Mouse (Mus musculus) intestine, embryonic 16.5 days (tissue): Measurements from ENCODE around the gene Olfr1354. TPM values are rescaled to one million over a fixed set of nuclear protein-coding genes. Genes with fewer than 3 reads are reported as not detected.
"Not testable (repeated sequence)": the region's sequence is repeated elsewhere in the genome, so short reads cannot be mapped to it uniquely, and the experiment has no call there.

Experiments
- ATAC-seq: fragments of 200-750 bp; cut with Nextera tagmentation; 2 replicates; pipeline ENCODE4 v1.8.0; 2017; ENCODE audit warnings: moderate TSS enrichment, moderate library complexity
- H3K27ac ChIP-seq: fragments of 300-500 bp; sonication (generic); 2 replicates; pipeline ENCODE4 v1.5.1; 2014; ENCODE audit warnings: mild to moderate bottlenecking, low read length
- H3K27me3 ChIP-seq: fragments of 300-500 bp; sonication (generic); replicated peaks from 2 replicates; pipeline ENCODE4 v1.6.1; 2014; ENCODE audit warnings: low read length, control low read depth, mixed read lengths; ENCODE audit not compliant: control insufficient read depth, insufficient read depth
- H3K36me3 ChIP-seq: fragments of 300-500 bp; sonication (generic); 2 replicates; pipeline ENCODE4 v1.6.1; 2014; ENCODE audit warnings: low read length, control low read depth; ENCODE audit not compliant: control insufficient read depth, insufficient read depth
- H3K4me1 ChIP-seq: fragments of 300-500 bp; sonication (generic); 2 replicates; pipeline ENCODE4 v1.6.1; 2014; ENCODE audit warnings: low read length, control low read depth, mixed read lengths; ENCODE audit not compliant: control insufficient read depth, insufficient read depth
- H3K4me2 ChIP-seq: fragments of 300-500 bp; sonication (generic); 2 replicates; pipeline ENCODE4 v1.6.1; 2014; ENCODE audit warnings: low read depth, low read length, control low read depth
- H3K4me3 ChIP-seq: fragments of 300-500 bp; sonication (generic); 2 replicates; pipeline ENCODE4 v1.5.1; 2014; ENCODE audit warnings: mild to moderate bottlenecking, low read length
- H3K9ac ChIP-seq: fragments of 300-500 bp; sonication (generic); 2 replicates; pipeline ENCODE4 v1.6.1; 2014; ENCODE audit warnings: low read depth, low read length
- H3K9me3 ChIP-seq: fragments of 300-500 bp; sonication (generic); 2 replicates; pipeline ENCODE4 v1.6.1; 2016; ENCODE audit warnings: low read length, control low read depth; ENCODE audit not compliant: control insufficient read depth
- WGBS: fragments of 180-500 bp; shearing (Covaris S2); extraction: QIAGEN DNeasy Blood & Tissue Kit; methylation state at CpG from one replicate; pipeline ENCODE4 v1.1.7; 2014; 5-methylcytosine and 5-hydroxymethylcytosine counted together
- polyA plus RNA-seq: library from polyadenylated mRNA; unstranded; fragments of >200 nt; fragmentation: Nextera tagmentation; extraction: Ambion mirVana; gene quantifications from 2 replicates; pipeline ENCODE4 v1.2.1, GENCODE M21; 2015

Olfr1354 gene
- polyA plus RNA-seq: not detected in 2 replicates

DNA sequence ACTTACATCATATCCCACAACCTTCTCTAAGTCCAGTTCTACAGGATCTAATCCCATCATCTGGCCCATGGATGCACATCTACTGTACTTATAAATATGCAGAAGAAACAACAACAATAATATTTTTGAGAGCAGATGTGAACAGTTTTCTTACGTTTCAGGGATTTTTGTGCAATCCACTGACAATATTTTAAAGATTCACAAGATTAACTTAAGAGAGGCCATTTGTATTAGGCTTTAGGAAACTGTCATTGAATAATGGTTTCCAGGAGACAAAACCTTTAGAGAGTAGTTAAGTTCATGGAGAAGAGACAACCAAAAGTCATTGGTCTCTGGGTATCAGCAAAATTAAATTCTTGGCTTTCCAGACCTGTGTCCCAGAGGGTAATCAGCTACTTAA lies at the start of gene Olfr1354:
Gene Olfr1354, plus strand, starts transcription at position 301 of the 400 bp plus-strand sequence.
- WGBS: 81% methylated on average over 1 of the region's 1 CpGs
- H3K4me3 ChIP-seq, H3K4me2 ChIP-seq, H3K36me3 ChIP-seq, H3K9me3 ChIP-seq, H3K4me1 ChIP-seq, H3K27ac ChIP-seq, H3K27me3 ChIP-seq, H3K9ac ChIP-seq, ATAC-seq: not testable (repeated sequence)

DNA sequence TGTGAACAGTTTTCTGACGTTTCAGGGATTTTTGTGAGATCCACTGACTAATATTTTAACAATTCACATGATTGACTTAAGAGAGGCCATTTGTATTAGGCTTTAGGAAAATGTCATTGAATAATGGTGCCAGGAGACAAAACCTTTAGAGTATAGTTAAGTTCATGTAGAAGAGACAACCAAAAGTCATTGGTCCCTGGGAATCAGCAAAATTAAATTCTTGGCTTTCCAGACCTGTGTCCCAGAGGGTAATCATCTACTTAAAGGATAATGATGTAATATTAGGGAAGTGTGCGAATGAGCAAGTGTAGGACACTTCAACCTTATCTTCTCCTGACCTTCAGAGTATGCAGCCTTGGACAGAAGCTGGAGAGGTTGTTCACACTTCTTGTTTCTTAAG lies 37.7 kb upstream of the Olfr1354 start, which contains the start of gene Olfr1355:
Gene Olfr1355, plus strand, starts transcription at position 301 of the 400 bp plus-strand sequence.
- Histone ChIP-seq H3K36me3 (no peaks in the 10 kb centered on the region), H3K27ac (no peak within 1 kb of the TSS), H3K9me3 (no peaks in the 10 kb centered on the region), H3K4me1 (no peaks in the 10 kb centered on the region), H3K4me3 (no peak within 1 kb of the TSS), H3K4me2 (no peak within 1 kb of the TSS), H3K27me3 (no peaks in the 10 kb centered on the region), H3K9ac (no peak within 1 kb of the TSS)
- 64% methylated on average over 2 of the region's 2 CpGs for WGBS
- no peak for ATAC-seq

DNA sequence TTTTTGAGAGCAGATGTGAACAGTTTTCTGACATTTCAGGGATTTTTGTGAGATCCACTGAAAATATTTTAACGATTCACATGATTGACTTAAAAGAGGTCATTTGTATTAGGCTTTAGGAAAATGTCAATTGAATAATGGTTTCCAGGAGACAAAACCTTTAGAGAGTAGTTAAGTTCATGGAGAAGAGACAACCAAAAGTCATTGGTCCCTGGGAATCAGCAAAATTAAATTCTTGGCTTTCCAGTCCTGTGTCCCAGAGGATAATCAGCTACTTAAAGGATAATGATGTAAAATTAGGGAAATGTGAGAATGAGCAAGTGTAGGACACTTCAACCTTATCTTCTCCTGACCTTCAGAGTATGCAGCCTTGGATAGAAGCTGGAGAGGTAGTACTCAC lies 37.4 kb downstream of the Olfr1354 start, which contains the start of gene Olfr8:
Gene Olfr8, plus strand, starts transcription at position 301 of the 400 bp plus-strand sequence.
- WGBS: 86% methylated on average over 1 of the region's 1 CpGs
- H3K4me1 ChIP-seq, H3K36me3 ChIP-seq, H3K4me2 ChIP-seq, ATAC-seq, H3K27me3 ChIP-seq, H3K9ac ChIP-seq, H3K9me3 ChIP-seq, H3K27ac ChIP-seq, H3K4me3 ChIP-seq: not testable (repeated sequence)

DNA sequence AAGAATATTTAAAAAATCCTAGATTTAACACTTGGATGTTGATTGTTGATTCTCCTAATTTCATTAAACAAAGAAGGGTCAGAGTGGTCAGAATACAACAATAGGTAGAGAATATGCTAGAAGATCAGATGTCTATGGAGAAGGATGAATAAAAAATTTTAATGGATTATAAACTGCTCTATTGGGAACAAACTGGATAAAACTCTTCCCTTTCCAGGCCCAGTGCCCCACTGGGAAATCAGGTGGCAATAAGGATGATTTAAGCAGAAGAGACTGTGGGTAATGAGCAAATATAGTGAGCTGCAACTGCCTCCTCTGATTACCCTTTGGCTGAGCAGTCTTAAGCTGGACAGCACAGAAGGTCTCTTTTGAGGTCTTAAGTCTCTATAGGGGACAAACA lies 50.0 kb downstream of the Olfr1354 start, which contains the start of gene Olfr1353:
Gene Olfr1353, plus strand, starts transcription at position 301 of the 400 bp plus-strand sequence.
- H3K4me3 ChIP-seq, H3K36me3 ChIP-seq, ATAC-seq, H3K9ac ChIP-seq, H3K9me3 ChIP-seq, H3K4me1 ChIP-seq, H3K4me2 ChIP-seq, H3K27ac ChIP-seq, H3K27me3 ChIP-seq: not testable (repeated sequence)

Other genes with a start within 250 kb of the Olfr1354 start
- gene Casp14, start 194.9 kb upstream of the Olfr1354 start, polyA plus RNA-seq: 0.18 and 0.37 TPM in 2 replicates
- 0.12 TPM in 1 of 2 replicates, not detected in the other for gene Ccdc105, start 160.1 kb upstream of the Olfr1354 start, polyA plus RNA-seq
- 0.81 and 1.6 TPM in 2 replicates for gene Slc1a6, start 132.7 kb upstream of the Olfr1354 start, polyA plus RNA-seq
- not detected in 2 replicates for gene Olfr1356, start 61.0 kb upstream of the Olfr1354 start, polyA plus RNA-seq
- not detected in 2 replicates for gene Olfr1355, start 37.6 kb upstream of the Olfr1354 start, polyA plus RNA-seq
- gene Olfr8, start 37.5 kb downstream of the Olfr1354 start, polyA plus RNA-seq: not detected in 2 replicates
- not detected in 2 replicates for gene Olfr1353, start 50.1 kb downstream of the Olfr1354 start, polyA plus RNA-seq
- gene Olfr1352, start 67.9 kb downstream of the Olfr1354 start, polyA plus RNA-seq: not detected in 2 replicates
- gene Olfr1351, start 99.3 kb downstream of the Olfr1354 start, polyA plus RNA-seq: not detected in 2 replicates
- gene Olfr57, start 115.6 kb downstream of the Olfr1354 start, polyA plus RNA-seq: not detected in 2 replicates
- 14.9 and 16.5 TPM in 2 replicates for gene 2610008E11Rik, start 184.4 kb downstream of the Olfr1354 start, polyA plus RNA-seq
- gene Vmn2r80, start 235.6 kb downstream of the Olfr1354 start, polyA plus RNA-seq: not detected in 2 replicates